Mouse (Mus musculus): ENCODE data around the gene Kazald1.
"Not testable (repeated sequence)": the region's sequence is repeated elsewhere in the genome, so short reads cannot be mapped to it uniquely, and the experiment has no call there.

Kazald1 gene

DNA sequence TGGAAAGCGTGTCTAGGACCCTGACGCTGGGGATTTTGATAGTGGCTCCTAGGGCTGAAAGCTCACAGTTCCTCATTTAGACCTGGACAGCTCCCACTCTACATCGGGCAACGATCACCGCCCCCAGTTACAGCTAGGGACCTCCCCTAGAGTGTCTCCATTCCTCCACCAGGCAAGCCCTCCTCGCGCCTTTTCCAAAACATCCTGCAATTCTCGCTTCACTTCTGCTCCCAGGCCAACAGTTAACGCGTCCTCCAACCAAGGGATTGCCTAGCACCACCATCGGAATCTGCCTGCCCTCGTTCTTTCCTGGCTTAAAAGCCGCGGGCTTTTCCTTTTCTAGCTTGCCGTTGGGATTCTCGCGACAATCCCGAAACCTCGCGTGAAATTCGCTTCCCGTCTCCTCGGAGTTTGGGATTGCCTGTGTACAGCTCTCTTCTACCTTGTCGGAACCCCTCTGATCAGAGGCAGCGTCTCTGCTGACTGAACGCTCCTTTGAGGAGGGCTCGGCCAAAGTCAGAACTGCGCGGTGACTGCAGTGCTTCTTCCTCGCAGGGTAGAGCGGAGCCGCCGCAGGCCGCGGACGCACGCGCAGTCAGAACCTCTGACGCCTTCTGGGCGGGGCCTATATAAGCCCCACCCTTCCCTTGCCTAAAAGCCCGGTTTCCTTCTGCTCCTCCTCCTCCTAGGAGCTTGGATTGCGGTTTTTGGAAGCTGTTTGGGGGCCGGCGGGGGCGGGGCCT lies at the start of gene Kazald1:
Kazald1 (plus strand) TSS at position 662 of the 743 bp plus-strand sequence.
- peak; percentile 91 to 92 for DNase-seq

DNA sequence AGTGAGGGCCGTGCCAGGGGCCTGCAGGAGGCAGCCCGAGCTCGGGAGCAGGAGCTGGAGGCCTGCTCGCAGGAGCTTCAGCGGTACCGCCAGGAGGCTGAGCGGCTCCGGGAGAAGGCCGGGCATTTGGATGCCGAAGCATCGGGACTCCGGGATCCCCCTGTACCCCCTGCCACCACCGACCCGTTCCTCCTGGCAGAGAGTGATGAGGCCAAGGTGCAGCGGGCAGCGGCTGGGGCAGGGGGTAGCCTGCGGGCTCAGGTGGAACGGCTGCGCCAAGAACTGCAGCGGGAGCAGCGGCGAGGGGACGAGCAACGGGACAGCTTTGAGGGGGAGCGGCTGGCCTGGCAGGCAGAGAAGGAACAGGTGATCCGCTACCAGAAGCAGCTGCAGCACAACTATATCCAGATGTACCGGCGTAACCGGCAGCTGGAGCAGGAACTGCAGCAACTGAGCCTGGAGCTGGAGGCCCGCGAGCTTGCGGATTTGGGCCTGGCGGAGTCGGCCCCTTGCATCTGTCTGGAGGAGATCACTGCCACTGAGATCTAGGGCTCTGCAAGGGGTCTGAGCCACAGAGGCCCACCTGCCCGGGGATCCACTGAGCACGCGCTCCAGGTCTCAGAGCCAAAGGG lies 49.0 kb upstream of the Kazald1 start:
- no peak for DNase-seq

DNA sequence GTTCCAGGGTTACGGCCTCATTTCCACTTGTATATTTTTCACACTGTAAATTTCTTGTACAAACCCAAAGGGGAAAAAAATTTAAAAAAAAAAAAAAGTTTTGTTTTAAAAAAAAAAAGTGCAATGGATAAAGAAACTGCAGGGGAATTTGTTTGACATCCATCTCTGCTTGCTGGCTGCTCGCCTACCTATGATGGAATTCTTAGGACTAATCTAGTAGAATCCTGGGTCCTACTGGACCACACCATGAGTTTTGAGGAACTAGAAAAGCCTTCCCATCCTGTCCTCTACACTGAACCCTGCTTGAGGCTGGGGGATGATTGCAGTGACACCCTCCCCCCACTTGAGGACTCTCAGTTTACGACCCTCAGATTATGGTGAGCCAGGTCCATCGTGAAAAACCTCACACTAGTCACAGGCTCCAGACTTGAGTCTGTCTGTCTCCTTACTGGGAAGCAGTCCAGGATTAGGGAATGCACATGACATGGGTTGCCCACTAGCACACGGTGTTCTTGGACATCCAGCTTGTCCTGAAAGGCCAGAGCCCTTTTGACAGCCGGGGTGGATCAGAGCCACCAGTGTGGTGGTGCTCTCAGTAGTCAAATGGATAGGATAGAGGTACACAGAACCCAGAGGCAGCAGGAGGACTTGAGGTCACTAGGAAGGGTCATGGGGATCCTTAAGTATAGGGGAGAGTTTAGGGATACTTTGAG lies 47.9 kb upstream of the Kazald1 start:
- DNase-seq: no peak

DNA sequence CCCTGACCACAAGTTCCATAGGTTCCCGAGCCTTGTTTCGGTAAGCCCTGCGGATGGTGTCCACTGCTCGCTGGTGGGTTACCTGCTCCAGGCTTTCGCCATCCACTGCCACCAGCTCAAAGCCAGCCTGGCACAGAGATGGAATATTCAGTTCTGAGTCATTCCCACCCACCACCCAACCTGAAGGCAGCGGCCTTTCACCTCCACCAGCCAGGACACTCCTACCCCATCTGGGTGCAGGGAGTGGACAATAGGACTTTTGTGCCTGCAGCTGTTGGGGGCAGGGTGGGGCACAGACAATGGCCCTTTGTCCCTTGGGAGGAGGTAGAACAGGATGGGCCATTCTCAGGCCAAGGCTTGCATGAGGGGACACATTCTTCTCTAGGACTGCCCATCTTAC lies 47.2 kb upstream of the Kazald1 start:
- no peak for DNase-seq

DNA sequence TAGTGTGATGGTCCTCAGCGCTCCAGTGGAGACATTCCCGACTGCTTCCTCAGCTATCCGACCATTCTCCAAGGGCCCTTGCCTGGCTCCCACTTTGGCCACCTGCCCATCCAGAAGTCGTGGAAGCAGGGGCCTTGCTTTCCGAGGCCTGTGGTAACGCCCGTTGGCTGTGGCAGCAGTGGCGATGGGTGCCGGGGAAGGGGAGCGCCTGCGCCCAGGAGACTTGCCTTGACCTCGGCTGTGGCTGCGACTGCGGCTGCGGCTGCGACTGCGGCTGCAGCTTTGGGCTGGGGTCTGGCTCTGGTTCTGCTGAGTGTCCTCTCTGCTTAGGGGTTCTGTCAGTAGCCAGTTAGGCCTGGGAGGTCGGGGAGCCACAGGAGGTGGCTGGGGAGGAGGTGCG lies 46.3 kb upstream of the Kazald1 start:
- no peak for DNase-seq

DNA sequence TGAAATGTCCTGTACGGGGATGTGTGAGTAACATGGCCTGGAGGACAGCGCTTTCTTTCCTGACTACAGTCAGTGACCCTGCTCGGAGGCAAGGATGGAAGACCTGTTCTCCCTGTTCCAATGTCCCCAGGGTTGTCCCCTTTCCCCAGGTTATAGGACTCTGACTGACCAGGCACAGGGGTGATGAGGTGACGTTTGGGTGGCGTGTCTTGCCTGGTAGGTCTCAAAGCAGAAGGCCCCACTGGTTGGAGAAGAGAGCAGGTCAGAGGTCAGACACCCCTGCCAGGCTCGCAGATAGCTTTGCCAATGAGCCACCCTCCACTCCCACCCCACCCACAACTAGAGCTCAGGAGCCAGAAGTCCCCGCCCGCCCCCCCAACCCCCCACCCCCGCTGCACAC lies 45.5 kb upstream of the Kazald1 start:
- DNase-seq: no peak

DNA sequence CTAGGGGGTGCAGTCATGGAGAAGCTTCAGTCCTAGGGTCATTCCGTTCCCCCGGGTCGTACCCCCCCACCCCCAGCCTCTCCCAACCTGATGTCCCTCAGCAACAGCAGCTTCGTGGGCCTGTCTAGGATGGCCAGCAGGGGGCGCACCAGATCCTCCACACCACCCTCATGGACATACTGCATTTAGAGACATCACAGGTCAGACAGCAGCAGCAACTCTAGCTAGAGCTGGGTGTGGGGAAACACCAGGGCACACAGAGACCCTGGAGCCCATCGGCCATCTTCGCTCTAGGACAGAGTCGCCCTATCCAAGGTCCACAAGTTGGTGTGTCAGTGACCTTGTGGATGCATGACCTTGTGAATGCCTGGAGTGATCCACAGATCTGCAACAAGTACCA lies 44.9 kb upstream of the Kazald1 start:
- peak; percentile 82 to 84 for DNase-seq

DNA sequence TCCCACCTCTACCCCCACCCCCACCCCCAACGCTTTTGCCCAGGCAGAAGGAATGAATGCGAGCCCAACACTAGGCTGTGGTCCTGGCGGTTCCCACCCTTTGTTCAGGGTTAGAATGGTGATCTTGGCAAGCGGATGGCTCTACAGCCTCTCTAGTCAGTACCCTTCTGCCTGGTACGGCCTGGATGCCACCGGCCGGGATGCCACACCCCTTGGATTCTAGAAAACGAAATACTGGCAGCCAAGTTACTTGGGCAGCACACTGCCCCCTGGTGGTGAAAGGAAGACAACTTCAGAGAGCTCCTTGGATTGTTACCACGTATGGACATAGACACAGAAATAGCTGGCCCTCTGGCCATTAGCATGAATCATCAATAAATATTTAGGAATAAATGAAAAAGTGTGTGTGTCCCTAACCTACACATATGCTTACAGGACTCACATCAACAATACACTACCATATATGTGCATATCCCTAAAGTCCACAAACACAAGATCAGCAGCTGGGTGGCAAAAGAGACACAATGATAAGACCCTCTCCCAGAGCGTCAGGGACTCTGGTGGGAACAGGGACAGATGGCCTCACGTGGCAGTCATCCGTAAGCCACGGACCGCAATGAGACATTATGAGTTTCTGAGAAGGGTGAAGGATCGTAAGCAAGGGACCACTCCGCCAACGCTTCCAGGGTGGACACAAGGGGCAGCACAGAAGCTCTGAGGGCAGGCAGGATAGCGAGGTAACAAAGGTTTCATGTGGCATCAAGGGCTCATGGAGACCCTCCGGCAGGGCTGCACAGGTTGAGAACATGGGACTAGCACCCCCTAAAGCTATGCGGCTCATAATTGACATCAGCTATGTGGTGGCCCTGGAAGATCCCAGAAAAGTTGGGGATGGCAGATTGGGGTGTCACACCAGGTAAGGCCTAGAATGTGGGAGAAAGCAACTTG lies 44.0 kb upstream of the Kazald1 start:
- peak; percentile 80 to 81 for DNase-seq

DNA sequence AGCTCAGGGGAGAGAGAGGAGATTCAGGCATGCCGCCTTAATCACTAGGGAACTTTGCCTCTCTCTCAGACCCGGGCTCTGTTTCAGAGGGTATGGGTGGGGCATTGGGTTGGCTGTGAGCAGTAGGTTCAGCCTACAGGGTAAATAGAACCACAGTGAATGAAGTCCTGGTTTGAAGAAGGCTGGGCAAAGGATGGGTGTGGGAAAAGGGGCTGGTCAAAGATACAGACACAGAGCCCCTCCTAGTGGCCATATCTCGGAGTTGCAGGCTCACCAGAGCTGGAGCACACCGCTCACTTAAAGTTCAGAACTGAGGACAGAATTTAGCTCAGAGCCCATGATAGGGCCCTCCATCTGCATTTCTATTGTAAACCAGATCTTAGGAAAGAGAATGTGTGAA lies 43.3 kb upstream of the Kazald1 start:
- DNase-seq: peak; percentile 72 to 75

DNA sequence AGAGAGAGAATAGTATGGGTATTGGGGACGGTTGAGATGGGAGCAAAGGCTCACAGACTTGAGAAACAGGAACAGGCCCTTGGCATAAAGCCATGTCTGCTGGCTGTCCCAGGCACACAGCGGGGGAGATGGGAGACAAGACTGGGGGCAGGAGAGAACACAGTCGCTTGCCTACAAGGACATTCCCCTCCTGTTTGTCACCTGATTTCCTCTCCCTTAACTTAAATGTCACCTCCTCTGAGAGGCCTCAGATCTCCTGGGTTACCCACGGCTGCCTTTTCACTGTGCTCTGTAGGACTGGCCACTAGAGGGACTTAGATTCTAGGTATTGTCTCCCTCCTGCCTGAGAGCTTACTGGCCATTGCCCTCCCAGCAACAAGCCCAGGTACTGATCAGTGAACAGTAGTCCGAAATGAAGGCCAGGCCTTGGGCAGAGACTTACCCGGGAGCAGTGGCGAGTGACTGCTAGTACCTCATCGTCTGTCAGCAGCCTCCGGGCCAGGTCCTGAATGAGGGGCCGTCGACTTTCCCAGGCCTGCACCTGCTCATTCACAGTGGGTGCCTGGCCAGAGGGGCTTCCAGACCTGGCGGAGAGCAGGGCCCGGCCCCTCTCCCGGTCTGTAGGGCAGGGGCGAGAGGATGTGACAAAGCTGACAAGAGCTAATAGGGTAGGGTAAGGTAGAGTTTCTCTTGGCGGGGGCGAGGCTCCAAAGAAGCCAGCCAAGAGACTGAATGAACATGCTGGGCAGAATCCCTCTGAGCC lies 42.3 kb upstream of the Kazald1 start:
- no peak for DNase-seq

DNA sequence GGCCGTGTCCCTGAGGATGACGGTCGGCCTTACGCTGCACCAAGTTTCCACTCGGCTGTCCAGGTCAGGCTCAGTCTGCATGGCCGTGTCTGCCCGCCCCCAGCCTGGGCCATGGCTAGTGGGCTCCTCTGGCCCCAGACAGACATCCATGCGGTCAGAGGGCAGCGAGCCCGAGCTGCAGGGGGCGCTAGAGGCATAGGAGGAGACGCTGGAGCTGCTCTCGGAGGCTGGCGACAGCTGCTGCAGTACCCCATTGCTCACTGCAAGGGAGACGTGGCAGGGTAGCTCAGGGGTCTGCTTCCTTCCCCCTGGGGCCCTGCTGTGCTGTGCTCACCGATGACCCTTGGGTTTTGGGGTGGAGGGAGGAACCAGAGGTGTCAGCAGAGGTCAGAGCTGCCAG lies 38.2 kb upstream of the Kazald1 start:
- DNase-seq: peak; percentile 67

DNA sequence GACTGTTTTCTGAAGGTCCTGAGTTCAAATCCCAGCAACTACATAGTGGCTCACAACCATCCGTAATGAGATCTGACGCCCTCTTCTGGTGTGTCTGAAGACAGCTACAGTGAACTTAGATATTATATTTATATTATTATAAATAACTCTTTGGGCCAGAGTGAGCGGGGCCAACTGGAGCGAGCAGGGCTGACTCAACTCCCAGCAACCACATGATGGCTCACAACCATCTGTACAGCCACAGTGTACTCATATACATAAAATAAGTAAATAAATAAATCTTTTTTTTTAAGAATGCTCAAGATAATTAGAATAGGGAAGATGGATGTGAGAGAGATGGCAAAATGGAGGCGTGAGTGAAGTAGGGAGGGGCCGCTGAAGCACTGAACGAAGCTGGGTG lies 36.8 kb upstream of the Kazald1 start:
- DNase-seq: not testable (repeated sequence)

DNA sequence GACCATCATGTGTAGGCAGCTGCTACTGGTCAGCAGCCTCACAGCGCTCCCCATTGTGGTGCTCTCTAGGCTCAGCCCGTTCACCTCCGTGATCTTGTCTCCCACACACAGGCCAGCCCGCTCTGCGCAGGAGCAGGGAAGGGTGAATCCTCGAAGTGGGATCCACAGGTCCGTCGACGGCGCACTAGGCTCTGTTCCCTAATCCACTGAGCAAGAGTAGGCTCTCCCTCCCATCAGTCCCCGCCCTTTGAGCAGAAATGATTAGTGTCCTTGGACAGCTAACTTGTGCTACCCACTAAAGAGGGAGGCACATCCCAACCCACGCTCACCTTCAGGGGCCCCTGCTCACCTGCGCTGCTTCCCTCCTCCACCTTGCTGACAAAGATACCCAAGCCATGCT lies 34.8 kb upstream of the Kazald1 start:
- DNase-seq: no peak

DNA sequence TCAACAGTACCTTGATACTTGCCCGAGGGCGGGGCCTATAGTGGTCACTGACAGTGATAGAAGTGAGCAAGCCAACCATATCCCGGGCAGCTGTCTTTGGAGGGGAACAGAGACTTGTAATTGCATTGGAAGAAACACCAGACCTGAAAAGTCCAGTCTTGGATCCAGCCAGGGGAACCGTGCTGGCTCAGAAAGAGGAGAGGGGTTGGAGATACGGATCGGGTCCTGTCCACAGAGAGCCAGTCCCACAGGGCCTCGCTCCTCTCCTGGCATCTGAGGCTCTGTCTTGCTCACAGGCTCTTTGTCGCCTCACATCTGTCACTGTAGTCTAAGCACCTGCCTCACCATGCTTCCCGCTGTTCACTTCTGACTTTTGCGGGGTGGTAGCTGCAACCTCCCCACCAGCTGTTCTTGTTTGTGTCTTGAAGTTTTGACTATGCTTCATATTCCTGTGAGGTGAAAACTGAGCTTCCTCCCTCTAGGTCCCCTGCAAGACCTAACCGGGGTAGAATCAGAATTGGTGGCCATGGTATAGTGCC lies 30.6 kb upstream of the Kazald1 start:
- no peak for DNase-seq

DNA sequence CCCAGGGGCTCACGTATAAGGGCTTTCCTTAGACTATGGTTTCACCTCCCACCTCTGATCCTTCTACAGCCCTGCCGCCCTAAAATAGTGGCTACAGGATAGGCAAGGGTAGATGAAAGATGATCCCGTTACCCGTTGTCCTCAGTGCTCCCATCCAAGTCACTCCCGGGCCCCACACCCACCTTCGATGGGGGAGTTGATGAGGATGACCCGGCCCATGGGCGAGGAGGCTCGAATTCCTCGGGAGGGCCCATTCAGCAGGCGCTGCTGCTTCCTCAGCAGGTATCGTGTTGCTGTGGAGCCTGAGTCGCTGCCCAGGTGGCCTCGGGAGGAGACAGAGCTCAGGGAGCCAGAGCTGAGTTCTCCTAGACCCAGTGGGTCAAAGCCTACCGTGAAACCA lies 29.8 kb upstream of the Kazald1 start:
- no peak for DNase-seq

DNA sequence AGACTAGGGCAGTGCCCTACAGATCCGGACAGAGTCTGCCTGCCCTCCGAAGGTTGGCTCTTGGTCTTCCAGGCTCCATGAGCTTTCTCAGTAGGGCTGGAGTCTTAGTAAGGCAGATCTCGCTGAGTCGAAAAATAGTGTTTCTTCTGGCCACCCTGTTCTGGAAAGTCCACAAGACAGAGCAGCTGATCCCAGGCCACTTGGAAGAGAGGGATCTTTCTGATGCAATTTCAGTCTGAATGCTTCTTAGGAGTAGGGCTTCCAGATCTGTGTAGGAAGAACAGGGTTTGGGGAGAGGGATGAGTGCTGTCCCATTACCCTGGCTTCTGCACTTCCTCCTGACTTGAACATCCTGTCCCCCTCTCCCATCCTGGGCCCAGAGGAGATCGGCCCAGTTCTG lies 29.4 kb upstream of the Kazald1 start, which contains the start of gene Pdzd7:
Pdzd7 (minus strand) TSS at position 67 of the 400 bp plus-strand sequence.
- DNase-seq: no peak

DNA sequence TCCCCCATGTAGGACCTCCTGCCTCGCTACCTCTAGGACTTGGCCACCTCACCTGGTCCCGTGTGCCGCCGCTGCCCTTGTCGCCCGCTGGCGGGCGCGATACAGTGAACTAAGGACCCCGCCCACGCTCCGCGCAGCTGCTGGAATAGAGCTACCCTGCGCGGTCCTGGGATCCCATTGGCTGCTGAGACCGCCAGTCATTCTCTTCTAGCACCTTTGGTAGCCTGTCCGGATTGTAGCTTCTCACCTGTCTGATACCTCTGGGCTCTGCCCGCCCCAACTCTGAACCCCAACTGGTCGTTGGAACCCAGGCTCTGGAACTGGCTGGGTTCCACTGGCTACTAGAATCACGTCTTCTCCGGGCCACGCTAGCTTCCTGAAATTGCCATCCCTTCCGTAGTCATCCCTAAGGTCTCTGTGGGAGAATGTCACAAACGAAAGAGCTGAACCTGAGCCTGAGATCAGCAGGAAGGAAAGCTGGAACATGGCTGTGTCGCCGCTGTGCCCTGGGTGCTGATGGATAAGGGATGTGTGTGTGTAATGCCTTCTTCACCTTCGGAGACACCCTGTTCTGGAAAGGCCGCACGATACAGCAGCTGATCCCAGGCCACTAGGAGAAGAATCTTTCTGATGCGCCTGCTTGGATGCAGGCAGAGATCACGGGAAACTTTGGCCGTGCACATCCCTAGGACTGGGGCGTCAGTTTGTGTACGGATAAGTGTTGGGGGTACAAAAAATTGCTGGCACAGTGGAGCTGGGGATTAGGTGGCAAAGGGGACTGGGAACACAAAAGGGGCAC lies 28.3 kb upstream of the Kazald1 start:
- peak; percentile 68 to 69 for DNase-seq

DNA sequence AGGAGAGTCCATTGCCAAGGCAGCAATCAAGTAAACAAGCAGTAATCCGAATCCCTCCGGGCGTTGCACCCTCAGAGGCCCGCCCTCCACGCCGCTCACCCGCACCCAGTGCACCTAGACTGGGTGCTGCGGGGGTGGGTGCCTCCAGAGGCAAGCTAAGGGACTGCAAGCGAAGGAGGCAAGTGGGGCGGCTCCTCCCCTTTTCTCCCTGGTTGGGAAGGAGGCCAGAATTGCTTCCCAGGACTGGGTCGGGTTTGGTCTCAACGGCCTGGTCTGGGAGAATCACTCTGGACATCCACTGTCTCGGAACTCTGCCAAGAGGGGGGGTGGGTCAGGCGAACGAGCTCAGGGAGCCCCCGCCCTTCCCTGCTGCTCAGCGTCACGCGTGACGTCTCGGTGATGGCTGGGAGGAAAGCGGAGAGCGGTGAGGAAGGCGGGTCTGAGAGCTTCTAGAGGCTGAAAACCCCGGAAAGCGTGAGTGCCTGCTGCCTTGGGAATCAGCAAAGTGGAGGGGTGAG lies 27.6 kb upstream of the Kazald1 start, which contains the start of gene Sfxn3:
Sfxn3 (plus strand) TSS at position 87 of the 518 bp plus-strand sequence.
- DNase-seq: peak; percentile 86

DNA sequence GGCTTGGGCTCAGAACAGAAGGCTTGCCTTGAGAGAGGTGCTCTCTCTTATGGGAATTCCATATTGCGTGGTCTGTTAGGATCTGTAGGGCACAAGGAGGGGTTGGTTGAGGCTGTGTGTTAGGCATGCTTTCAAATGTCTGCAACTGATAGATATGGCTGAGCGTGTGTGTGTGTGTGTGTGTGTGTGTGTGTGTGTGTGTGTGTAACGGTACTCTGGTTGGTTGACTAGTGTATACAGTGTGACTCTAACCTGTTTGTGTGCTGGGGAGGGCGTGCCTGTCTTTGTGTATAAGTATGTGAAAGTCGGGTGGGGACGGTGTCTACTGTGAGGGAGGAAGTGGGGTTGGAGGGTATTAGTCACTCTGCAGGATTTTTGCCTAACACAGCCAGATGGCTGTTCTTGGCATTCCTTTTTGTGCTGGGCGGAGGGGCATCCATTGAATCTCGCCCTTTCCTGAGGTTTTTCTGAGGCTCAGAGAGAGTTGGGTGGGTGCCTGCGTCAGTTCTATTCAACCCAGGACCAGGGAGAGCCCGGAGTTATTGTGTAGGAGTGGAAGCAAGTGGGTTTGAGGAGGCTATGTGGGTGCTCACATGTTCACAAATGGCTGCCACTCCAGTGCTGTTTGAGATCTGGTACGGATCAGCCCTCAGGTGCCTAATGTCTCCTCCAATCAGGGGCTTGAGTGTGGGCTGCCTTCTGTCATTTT lies 27.0 kb upstream of the Kazald1 start:
- peak; percentile 68 to 72 for DNase-seq

Measured in B cell, adult 2 months (primary cell).